Mouse (Mus musculus) bone marrow macrophage, adult 2 months (primary cell): ENCODE measurements around the gene Chmp5. TPM values are rescaled to one million over a fixed set of nuclear protein-coding genes. Genes with fewer than 3 reads are reported as not detected.
"Not testable (repeated sequence)": the region's sequence is repeated elsewhere in the genome, so short reads cannot be mapped to it uniquely, and the experiment has no call there.

Experiments used
- H3K27ac ChIP-seq: 2 replicates; pipeline ENCODE4 v1.5.1; 2012; ENCODE audit warnings: low read depth, low read length; ENCODE audit not compliant: insufficient read depth
- H3K4me1 ChIP-seq: 2 replicates; pipeline ENCODE4 v1.6.1; 2012; ENCODE audit warnings: low read length; ENCODE audit not compliant: control insufficient read depth, insufficient read depth
- H3K4me3 ChIP-seq: 2 replicates; pipeline ENCODE4 v1.5.1; 2012; ENCODE audit warnings: mild to moderate bottlenecking, low read length, moderate library complexity; ENCODE audit not compliant: insufficient read depth
- CTCF ChIP-seq: IDR thresholded peaks from 2 replicates; pipeline ENCODE4 v1.5.1; 2012; ENCODE audit warnings: low read depth, mild to moderate bottlenecking, low read length, moderate library complexity
- POLR2A ChIP-seq: IDR thresholded peaks from 2 replicates; pipeline ENCODE4 v1.6.1; 2012; ENCODE audit warnings: mild to moderate bottlenecking, low read depth, low read length, borderline replicate concordance
- polyA plus RNA-seq: library from polyadenylated mRNA; stranded (reverse); fragments of >200 nt; gene quantifications from 2 replicates; pipeline ENCODE4 v1.2.4, GENCODE M21; 2012; ENCODE audit not compliant: missing spikeins, insufficient read depth, insufficient read length

The Chmp5 gene
- polyA plus RNA-seq, 1 experiment = 128 TPM

- Histone ChIP-seq H3K4me1 (peaks cover 2% of the 10 kb centered on the region; the same call in 1 of the 2 replicates), H3K27ac (no peak overlapping the region), H3K4me3 (no peak overlapping the region)
- TF ChIP-seq CTCF (no peak), POLR2A (no peak)
Observed at GRCm38 (mm10) chr4:40916592-40917155, 31.5 kb upstream of the Chmp5 start.

- H3K4me3 ChIP-seq = no peak within 1 kb of the TSS
- peaks cover under 1% of the 10 kb centered on the region; the same call in 1 of the 2 replicates for H3K4me1 ChIP-seq
- no peak for TF ChIP-seq CTCF
- TF ChIP-seq POLR2A = no peak
- no peak within 1 kb of the TSS for H3K27ac ChIP-seq
Observed at GRCm38 (mm10) chr4:40919785-40920184, 28.4 kb upstream of the Chmp5 start, which contains the start of gene Spink4. TSS of gene Spink4 (plus strand) at chr4:40920052.

- TF ChIP-seq CTCF = no peak
- Histone ChIP-seq H3K4me1 (no peaks in the 10 kb centered on the region), H3K4me3 (no peak overlapping the region), H3K27ac (no peak overlapping the region)
Observed at GRCm38 (mm10) chr4:40920576-40920975, 27.6 kb upstream of the Chmp5 start.

GRCm38 (mm10) chr4:40921288-40921687 is 26.9 kb upstream of the Chmp5 start:
- Histone ChIP-seq H3K4me3 (no peak overlapping the region), H3K4me1 (no peaks in the 10 kb centered on the region), H3K27ac (no peak overlapping the region)
- TF ChIP-seq CTCF (no peak), POLR2A (no peak)

GRCm38 (mm10) chr4:40923087-40923651 is 25.0 kb upstream of the Chmp5 start:
- Histone ChIP-seq H3K4me3 (no peak overlapping the region), H3K4me1 (no peaks in the 10 kb centered on the region), H3K27ac (no peak overlapping the region)
- TF ChIP-seq POLR2A (no peak), CTCF (no peak)

GRCm38 (mm10) chr4:40925568-40925967 is 22.6 kb upstream of the Chmp5 start:
- H3K4me3 ChIP-seq = no peak overlapping the region
- no peak overlapping the region for H3K27ac ChIP-seq
- TF ChIP-seq CTCF (no peak), POLR2A (no peak)
- H3K4me1 ChIP-seq = no peaks in the 10 kb centered on the region

- no peak overlapping the region for H3K27ac ChIP-seq
- TF ChIP-seq POLR2A = no peak
- no peak for TF ChIP-seq CTCF
- H3K4me3 ChIP-seq = no peak overlapping the region
- H3K4me1 ChIP-seq = no peaks in the 10 kb centered on the region
Observed at GRCm38 (mm10) chr4:40929046-40929445, 19.2 kb upstream of the Chmp5 start.

GRCm38 (mm10) chr4:40933694-40934093 is 14.5 kb upstream of the Chmp5 start:
- H3K27ac ChIP-seq = no peak overlapping the region
- no peak overlapping the region for H3K4me3 ChIP-seq
- no peak for TF ChIP-seq CTCF
- no peak for TF ChIP-seq POLR2A
- no peaks in the 10 kb centered on the region for H3K4me1 ChIP-seq

- H3K4me3 ChIP-seq, H3K27ac ChIP-seq: not testable (repeated sequence)
Observed at GRCm38 (mm10) chr4:40934369-40934768, 13.8 kb upstream of the Chmp5 start.

GRCm38 (mm10) chr4:40936175-40936839 is 11.9 kb upstream of the Chmp5 start:
- Histone ChIP-seq H3K4me3 (no peak overlapping the region), H3K27ac (no peak overlapping the region), H3K4me1 (no peaks in the 10 kb centered on the region)
- TF ChIP-seq POLR2A (no peak), CTCF (no peak)

More at GRCm38 (mm10) chr4:40934369-40934768, 13.8 kb upstream of the Chmp5 start:
- H3K4me1 ChIP-seq = not testable (repeated sequence)
